Mouse (Mus musculus) liver, embryonic 15.5 days (tissue): Measurements from ENCODE around the gene Unc13b. TPM values are rescaled to one million over a fixed set of nuclear protein-coding genes. Genes with fewer than 3 reads are reported as not detected.
A peak's percentile ranks its signal among the peaks of the same experiment; 100 is the strongest.

ENCODE experiments used
- ATAC-seq: fragments of 200-750 bp; cut with Nextera tagmentation; 2 replicates; pipeline ENCODE4 v1.8.0; 2017; ENCODE audit warnings: moderate number of reproducible peaks, mild to moderate bottlenecking, moderate library complexity; ENCODE audit not compliant: insufficient read depth
- H3K27ac ChIP-seq: fragments of 300-500 bp; sonication (generic); replicated peaks from 2 replicates; pipeline ENCODE4 v1.5.1; 2015; ENCODE audit warnings: mild to moderate bottlenecking, inconsistent platforms
- H3K27me3 ChIP-seq: fragments of 300-500 bp; sonication (generic); 2 replicates; pipeline ENCODE4 v1.6.1; 2015; ENCODE audit warnings: mild to moderate bottlenecking, inconsistent platforms
- H3K36me3 ChIP-seq: fragments of 300-500 bp; sonication (generic); replicated peaks from 2 replicates; pipeline ENCODE4 v1.6.1; 2015; ENCODE audit warnings: moderate library complexity, mild to moderate bottlenecking, inconsistent platforms
- H3K4me1 ChIP-seq: fragments of 300-500 bp; sonication (generic); replicated peaks from 2 replicates; pipeline ENCODE4 v1.6.1; 2015; ENCODE audit warnings: inconsistent platforms
- H3K4me2 ChIP-seq: fragments of 300-500 bp; sonication (generic); 2 replicates; pipeline ENCODE4 v1.6.1; 2015; ENCODE audit warnings: moderate library complexity, mild to moderate bottlenecking, inconsistent platforms
- H3K4me3 ChIP-seq: fragments of 300-500 bp; sonication (generic); replicated peaks from 2 replicates; pipeline ENCODE4 v1.5.1; 2015; ENCODE audit warnings: mild to moderate bottlenecking, inconsistent platforms
- H3K9ac ChIP-seq: fragments of 300-500 bp; sonication (generic); 2 replicates; pipeline ENCODE4 v1.6.1; 2015; ENCODE audit warnings: moderate library complexity, mild to moderate bottlenecking, inconsistent platforms
- H3K9me3 ChIP-seq: fragments of 300-500 bp; sonication (generic); replicated peaks from 2 replicates; pipeline ENCODE4 v1.6.1; 2016; ENCODE audit warnings: inconsistent platforms
- WGBS: fragments of 180-500 bp; shearing (Covaris S2); methylation state at CpG from one replicate; pipeline ENCODE4 v1.1.7; 2015; ENCODE audit warnings: mixed read lengths; ENCODE audit not compliant: insufficient replicate concordance; 5-methylcytosine and 5-hydroxymethylcytosine counted together
- polyA plus RNA-seq: library from polyadenylated mRNA; unstranded; fragments of >200 nt; fragmentation: Nextera tagmentation; extraction: Ambion mirVana; gene quantifications from 2 replicates; pipeline ENCODE4 v1.2.1, GENCODE M21; 2015

The Unc13b gene
- polyA plus RNA-seq, 1 experiment from 2014 or later: 0.40 TPM

DNA sequence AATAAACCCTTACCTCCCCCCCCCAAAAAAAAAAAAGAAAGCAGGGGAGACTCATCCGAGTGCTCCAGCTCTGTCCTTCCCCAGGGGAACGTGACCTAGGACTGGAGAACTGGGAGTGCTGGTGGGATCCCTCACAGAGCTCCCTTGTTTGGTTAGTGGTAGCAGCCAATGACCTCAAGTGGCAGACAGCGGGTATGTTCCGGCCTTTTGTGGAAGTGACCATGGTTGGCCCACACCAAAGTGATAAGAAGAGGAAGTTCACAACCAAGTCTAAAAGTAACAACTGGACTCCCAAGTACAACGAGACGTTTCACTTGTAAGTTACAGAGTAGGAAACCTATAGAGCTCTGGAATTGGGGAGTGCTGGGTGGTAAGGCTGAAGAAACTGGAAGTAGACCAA lies 204.1 kb downstream of the Unc13b start:
- no peak overlapping the region for H3K27ac ChIP-seq
- H3K4me2 ChIP-seq: no peak overlapping the region
- 46% methylated on average over 6 of the region's 6 CpGs for WGBS
- H3K4me1 ChIP-seq: peaks cover 10% of the 10 kb centered on the region
- no peak overlapping the region for H3K9ac ChIP-seq
- no peaks in the 10 kb centered on the region for H3K36me3 ChIP-seq
- no peak for ATAC-seq
- H3K27me3 ChIP-seq: no peaks in the 10 kb centered on the region
- no peak overlapping the region for H3K4me3 ChIP-seq
- no peaks in the 10 kb centered on the region for H3K9me3 ChIP-seq

DNA sequence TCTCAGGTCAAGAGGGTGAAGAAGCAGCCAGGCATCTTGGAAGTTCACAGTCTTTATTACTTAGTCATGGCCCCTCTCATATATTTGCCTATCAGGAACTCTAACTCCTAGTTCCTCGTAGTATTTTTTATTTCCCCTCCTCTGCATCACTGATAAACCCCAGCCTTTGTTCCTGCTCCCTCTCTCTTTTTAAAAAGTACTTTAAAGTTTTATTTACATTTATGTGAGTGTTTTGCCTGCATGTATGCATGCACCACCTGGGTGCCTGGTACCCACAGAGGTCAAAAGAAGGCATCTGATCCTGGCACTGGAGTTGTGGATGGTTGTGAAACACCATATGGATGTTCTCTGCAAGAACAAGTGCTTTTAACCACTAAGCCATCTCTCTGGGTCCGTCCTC lies 207.4 kb downstream of the Unc13b start:
- H3K9me3 ChIP-seq: no peaks in the 10 kb centered on the region
- H3K27ac ChIP-seq: no peak overlapping the region
- H3K36me3 ChIP-seq: no peaks in the 10 kb centered on the region
- no peaks in the 10 kb centered on the region for H3K27me3 ChIP-seq
- ATAC-seq: no peak
- H3K4me1 ChIP-seq: peaks cover 10% of the 10 kb centered on the region
- H3K9ac ChIP-seq: no peak overlapping the region
- H3K4me3 ChIP-seq: no peak overlapping the region
- no peak overlapping the region for H3K4me2 ChIP-seq
- WGBS: 29% methylated on average over 2 of the region's 2 CpGs

DNA sequence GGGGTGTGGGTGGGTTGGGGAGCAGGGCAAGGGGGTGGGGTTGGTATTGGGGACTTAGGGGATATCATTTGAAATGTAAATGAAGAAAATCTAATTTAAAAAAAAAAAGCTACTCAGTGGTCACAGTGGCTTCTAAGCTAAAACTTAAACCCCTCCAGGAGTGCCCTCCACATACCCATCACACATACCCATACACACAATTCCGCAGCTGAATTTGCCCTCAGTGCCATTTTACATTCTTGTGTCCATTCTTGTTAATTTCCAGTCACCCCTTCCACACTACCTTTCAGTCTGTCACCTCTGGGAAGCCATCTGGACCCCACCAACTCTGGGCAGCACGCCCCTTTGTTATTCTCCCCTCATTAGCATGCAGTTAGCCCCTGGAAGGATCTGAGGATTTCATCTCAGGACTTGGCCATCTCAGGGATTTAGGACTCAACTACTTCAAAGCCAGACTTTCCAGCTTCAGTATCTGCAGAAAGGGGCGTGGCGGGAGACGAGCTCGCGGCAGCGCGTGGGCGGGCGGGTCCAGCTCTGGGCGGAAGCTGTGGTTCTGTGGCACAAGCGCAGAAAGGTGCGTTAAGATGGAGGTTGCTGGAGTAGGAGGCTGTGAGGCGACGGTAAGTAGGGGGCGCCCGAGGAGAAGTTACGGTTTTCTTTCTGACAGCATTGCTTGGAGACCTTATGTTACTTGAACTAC lies 208.0 kb downstream of the Unc13b start, which contains the start of gene Atp8b5:
Gene Atp8b5, plus strand, starts transcription at position 537 of the 700 bp plus-strand sequence.
- 4% methylated on average over 19 of the region's 19 CpGs for whole genome bisulfite sequencing
- Histone ChIP-seq H3K27ac (no peak within 1 kb of the TSS), H3K9ac (no peak within 1 kb of the TSS), H3K4me2 (peak within 1 kb of the TSS; percentile 55), H3K4me3 (0 out of 2 replicates have a peak within 1 kb of the TSS, but pooled peaks have one; percentile 18), H3K4me1 (peaks cover 10% of the 10 kb centered on the region), H3K27me3 (no peaks in the 10 kb centered on the region), H3K36me3 (no peaks in the 10 kb centered on the region), H3K9me3 (no peaks in the 10 kb centered on the region)
- no peak for ATAC-seq

DNA sequence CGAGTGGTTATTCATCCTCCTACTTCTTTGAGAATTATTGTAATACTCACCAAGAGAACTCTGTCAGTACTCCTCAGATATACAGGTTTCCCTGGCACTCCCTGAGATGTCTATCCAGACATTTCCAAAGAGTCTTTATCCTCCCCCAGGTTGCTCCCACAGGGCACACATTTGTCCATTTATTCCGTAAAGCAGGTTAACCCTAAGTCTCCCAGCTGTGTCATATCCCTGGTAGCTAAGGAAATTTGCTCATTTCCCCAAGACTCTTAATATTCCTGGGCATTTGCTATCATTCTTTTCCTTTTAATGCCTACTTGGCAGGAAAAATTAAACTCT lies 208.5 kb downstream of the Unc13b start:
- Histone ChIP-seq H3K9ac (no peak overlapping the region), H3K4me3 (0 out of 2 replicates have a peak overlapping the region, but pooled peaks have one; percentile 18), H3K9me3 (no peaks in the 10 kb centered on the region), H3K4me1 (peaks cover 10% of the 10 kb centered on the region), H3K36me3 (no peaks in the 10 kb centered on the region), H3K4me2 (peak overlapping the region; percentile 55), H3K27ac (no peak overlapping the region), H3K27me3 (no peaks in the 10 kb centered on the region)
- WGBS: 24% methylated on average over 2 of the region's 2 CpGs
- no peak for ATAC-seq

DNA sequence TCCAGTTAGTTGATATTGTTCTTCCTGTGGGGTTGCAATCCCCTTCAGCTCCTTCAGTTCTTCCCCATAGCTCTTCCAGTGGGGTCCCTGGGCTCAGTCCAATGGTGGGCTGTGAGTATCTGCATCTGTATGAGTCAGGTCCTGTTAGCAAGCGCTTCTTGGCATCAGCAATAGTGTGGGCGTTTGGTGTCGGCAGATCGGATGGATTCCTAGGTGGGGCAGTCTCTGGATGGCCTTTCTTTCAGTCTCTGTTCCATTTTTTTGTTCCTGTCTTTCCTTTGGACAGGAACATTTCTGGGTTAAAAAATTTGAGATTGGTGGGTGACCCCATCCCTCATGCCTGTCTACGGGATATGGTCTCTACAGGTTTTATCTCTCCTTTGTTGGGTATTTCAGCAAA lies 226.7 kb downstream of the Unc13b start:
- H3K27ac ChIP-seq: no peak overlapping the region
- no peaks in the 10 kb centered on the region for H3K9me3 ChIP-seq
- no peak overlapping the region for H3K9ac ChIP-seq
- no peaks in the 10 kb centered on the region for H3K27me3 ChIP-seq
- H3K4me3 ChIP-seq: no peak overlapping the region
- ATAC-seq: no peak
- 81% methylated on average over 5 of the region's 5 CpGs for WGBS
- no peaks in the 10 kb centered on the region for H3K36me3 ChIP-seq
- H3K4me2 ChIP-seq: no peak overlapping the region
- H3K4me1 ChIP-seq: no peaks in the 10 kb centered on the region

DNA sequence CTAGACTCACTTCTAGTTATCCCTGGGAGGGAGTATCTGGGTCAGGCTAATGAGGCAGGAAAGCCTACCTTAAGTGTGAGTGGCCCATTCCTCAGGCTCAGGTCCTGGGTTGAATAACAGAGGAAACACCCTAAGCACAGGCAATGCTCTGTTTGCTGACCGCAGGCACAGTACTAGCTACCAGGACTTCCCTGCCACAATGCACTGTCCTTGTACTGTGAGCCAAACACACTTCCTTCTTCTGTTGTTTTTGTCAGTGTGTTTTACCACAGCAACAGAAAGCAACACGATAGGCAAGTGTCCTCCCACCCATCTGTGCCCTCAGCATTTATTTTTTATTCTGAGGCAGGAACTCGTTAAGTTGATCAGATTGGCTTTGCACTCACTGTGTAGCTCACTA lies 228.6 kb downstream of the Unc13b start:
- Histone ChIP-seq H3K27ac (no peak overlapping the region), H3K4me2 (no peak overlapping the region), H3K4me1 (no peaks in the 10 kb centered on the region), H3K36me3 (no peaks in the 10 kb centered on the region), H3K27me3 (no peaks in the 10 kb centered on the region), H3K4me3 (no peak overlapping the region), H3K9me3 (no peaks in the 10 kb centered on the region), H3K9ac (no peak overlapping the region)
- no peak for ATAC-seq
- 14% methylated on average over 3 of the region's 3 CpGs for WGBS

DNA sequence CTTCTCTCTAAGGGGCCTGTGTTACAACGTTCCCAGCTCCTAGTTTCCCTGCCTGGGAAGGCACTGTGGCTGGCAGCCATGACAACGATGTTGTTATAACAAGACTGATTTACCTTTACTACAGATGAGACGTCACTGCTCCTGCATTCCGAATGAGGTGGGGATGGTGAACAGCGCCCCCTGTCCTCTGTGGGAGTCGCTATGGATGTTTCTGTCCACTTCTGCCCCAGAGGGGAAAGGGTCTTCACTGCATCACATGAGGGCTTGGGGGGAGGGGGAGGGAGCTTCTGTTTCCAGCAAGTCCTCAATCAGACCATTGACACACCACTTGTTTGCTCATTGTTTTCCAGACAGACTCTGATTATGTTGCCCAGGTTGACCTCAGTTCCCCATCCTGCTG lies 235.2 kb downstream of the Unc13b start:
- Histone ChIP-seq H3K36me3 (no peaks in the 10 kb centered on the region), H3K4me3 (no peak overlapping the region), H3K27me3 (no peaks in the 10 kb centered on the region), H3K4me2 (no peak overlapping the region), H3K27ac (no peak overlapping the region), H3K9ac (no peak overlapping the region), H3K4me1 (no peaks in the 10 kb centered on the region), H3K9me3 (no peaks in the 10 kb centered on the region)
- 26% methylated on average over 6 of the region's 6 CpGs for WGBS
- no peak for ATAC-seq

DNA sequence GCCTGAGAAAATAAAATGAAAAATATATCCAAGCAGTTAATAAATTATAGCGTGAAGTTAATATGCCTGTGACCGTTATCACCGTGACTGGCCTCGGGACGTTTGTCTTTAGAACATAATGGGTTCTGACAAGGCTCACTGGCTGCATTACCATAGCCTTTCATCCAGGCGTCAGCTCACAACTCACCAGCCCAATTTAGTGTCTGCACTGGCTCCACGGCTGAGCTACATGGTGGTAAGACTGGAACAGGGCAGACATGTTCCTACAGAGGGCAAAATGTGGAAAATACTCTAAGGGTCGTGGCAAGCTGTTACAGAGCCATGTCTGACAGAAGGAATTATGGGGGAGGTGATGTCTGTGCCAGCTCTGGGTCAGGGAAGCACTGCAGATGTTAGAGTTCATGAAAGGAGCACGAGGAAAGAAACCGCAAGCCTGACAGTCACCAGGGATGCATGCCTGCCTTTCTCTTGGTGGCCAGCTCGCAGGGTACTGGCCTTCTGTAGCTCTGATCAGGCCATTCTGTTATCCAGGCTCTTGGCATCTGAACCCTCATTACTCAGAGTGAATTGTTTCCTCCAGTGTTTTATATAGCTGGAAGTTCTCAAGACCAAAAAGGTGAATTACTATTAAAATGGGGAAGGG lies 251.1 kb downstream of the Unc13b start:
- Histone ChIP-seq H3K9me3 (no peaks in the 10 kb centered on the region), H3K4me3 (no peak overlapping the region), H3K27ac (no peak overlapping the region), H3K4me2 (no peak overlapping the region), H3K9ac (no peak overlapping the region), H3K4me1 (no peaks in the 10 kb centered on the region), H3K36me3 (no peaks in the 10 kb centered on the region), H3K27me3 (no peaks in the 10 kb centered on the region)
- 65% methylated on average over 11 of the region's 11 CpGs for WGBS
- ATAC-seq: no peak

Other genes with a start within 250 kb of the Unc13b start
- 0.15 TPM in 2 replicates for gene Fam205a1, start 205.1 kb upstream of the Unc13b start, polyA plus RNA-seq
- not detected in 2 replicates for gene Gm12394, start 202.2 kb upstream of the Unc13b start, polyA plus RNA-seq
- 0.35 and 0.61 TPM in 2 replicates for gene Fam205c, start 184.7 kb upstream of the Unc13b start, polyA plus RNA-seq
- 0.12 and 0.16 TPM in 2 replicates for gene Phf24, start 142.3 kb upstream of the Unc13b start, polyA plus RNA-seq
- 1.2 and 1.5 TPM in 2 replicates for gene Dnajb5, start 109.1 kb upstream of the Unc13b start, polyA plus RNA-seq
- 0.24 TPM in 1 of 2 replicates, not detected in the other for gene 1700022I11Rik, start 89.3 kb upstream of the Unc13b start, polyA plus RNA-seq
- gene Vcp, start 58.4 kb upstream of the Unc13b start, polyA plus RNA-seq: 202 and 204 TPM in 2 replicates
- 10.4 TPM in 2 replicates for gene Fancg, start 48.4 kb upstream of the Unc13b start, polyA plus RNA-seq
- gene Pigo, start 33.1 kb upstream of the Unc13b start, polyA plus RNA-seq: 14.8 and 15.1 TPM in 2 replicates
- 187 and 204 TPM in 2 replicates for gene Stoml2, start 27.2 kb upstream of the Unc13b start, polyA plus RNA-seq
- 41.2 and 51.3 TPM in 2 replicates for gene Fam214b, start 12.7 kb upstream of the Unc13b start, polyA plus RNA-seq
- gene Atp8b5, start 208.2 kb downstream of the Unc13b start, polyA plus RNA-seq: 0.08 and 0.09 TPM in 2 replicates